Mouse (Mus musculus): ENCODE results near the gene Srxn1.

DNA sequence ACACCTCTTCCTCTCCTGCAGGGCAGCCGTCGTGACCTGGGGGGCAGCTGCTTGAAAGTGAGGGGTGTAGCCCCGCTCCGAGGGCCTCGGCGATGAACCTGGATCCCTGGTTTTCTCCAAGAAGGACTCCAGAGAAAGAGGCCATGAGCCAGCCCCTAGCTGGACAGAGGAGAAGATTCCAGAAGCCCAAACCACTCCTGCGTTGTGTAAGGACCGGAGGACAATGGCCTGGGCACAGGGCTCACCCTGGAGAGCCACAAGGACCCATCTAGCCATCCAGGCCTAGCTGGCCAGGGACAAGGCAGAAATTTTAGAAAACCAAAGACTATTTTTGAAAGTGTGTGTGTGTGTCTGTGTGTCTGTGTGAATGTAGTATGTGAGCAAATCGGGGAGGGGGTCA is 43.4 kb downstream of the Srxn1 start:
- TF ChIP-seq GATA1 (IDR thresholded peaks at IDR 0.05; ENCODE audit: borderline replicate concordance, low read length): no peak
- TF ChIP-seq FLI1 (IDR thresholded peaks at IDR 0.05; ENCODE audit: low read length): no peak
